22 mouse cellular contexts compared by ENCODE assay signal in genomic region chr10:81210154-81210553, GRCm38 (mm10). TPM values are rescaled to one million over a fixed set of nuclear protein-coding genes. Genes with fewer than 3 reads are reported as not detected.
DNase-seq lines count a peak whose midpoint lies in the region; ATAC-seq and TF ChIP-seq lines count a peak whose summit lies in the region.
"Had no signal": no experiment of that assay in that cellular context is flagged by ENCODE, and none has a peak within 500 bp of the region (broad histone marks: within the 10 kb centered on the region; RNA-seq: fewer than 3 reads in every experiment).

No protein-coding gene starts in this region.

- H3K4me3 ChIP-seq in forebrain, postnatal 0 days (ENCODE audit: low read depth, low read length), result no peak overlapping the region
- H3K4me3 ChIP-seq in forebrain, embryonic 10.5 days, result no peak overlapping the region
- H3K4me3 ChIP-seq in kidney, postnatal 0 days (replicated peaks; ENCODE audit: low read depth, low read length), result no peak overlapping the region
- no peak overlapping the region for H3K4me3 ChIP-seq in kidney, embryonic 14.5 days (ENCODE audit: low read length)
- no peak overlapping the region for H3K4me3 ChIP-seq in midbrain, embryonic 14.5 days (replicated peaks; ENCODE audit: low read depth, low read length)
- H3K4me3 ChIP-seq in midbrain, embryonic 15.5 days, result no peak overlapping the region
- H3K4me3 ChIP-seq in bone marrow, adult 2 months (replicated peaks; ENCODE audit: control insufficient read depth, low read depth, low read length), result no peak overlapping the region
- H3K4me3 ChIP-seq: forebrain, embryonic 15.5 days; heart, embryonic 15.5 days; hindbrain, embryonic 15.5 days; limb, embryonic 12.5 days had no signal

- no peak for TF ChIP-seq POLR2A in bone marrow, adult 2 months (IDR thresholded peaks at IDR 0.05; ENCODE audit: borderline replicate concordance, control insufficient read depth, low read depth, low read length)

- WGBS in forebrain, postnatal 0 days, result 97% methylated on average over 5 of the region's 5 CpGs
- WGBS in forebrain, embryonic 10.5 days, result 97% methylated on average over 5 of the region's 5 CpGs
- WGBS in kidney, postnatal 0 days, result over 99% methylated on average over 5 of the region's 5 CpGs
- WGBS in kidney, embryonic 14.5 days, result 96% methylated on average over 5 of the region's 5 CpGs
- WGBS in midbrain, embryonic 14.5 days, result 97% methylated on average over 5 of the region's 5 CpGs
- 98% methylated on average over 5 of the region's 5 CpGs for WGBS in midbrain, embryonic 15.5 days
- 89% methylated on average over 5 of the region's 5 CpGs for WGBS in bone marrow, adult 2 months

- no peaks in the 10 kb centered on the region for H3K4me1 ChIP-seq in forebrain, postnatal 0 days (ENCODE audit: insufficient read depth)
- no peaks in the 10 kb centered on the region for H3K4me1 ChIP-seq in forebrain, embryonic 10.5 days
- H3K4me1 ChIP-seq in kidney, postnatal 0 days (replicated peaks; ENCODE audit: insufficient read depth, low read length), result no peaks in the 10 kb centered on the region
- H3K4me1 ChIP-seq in kidney, embryonic 14.5 days (ENCODE audit: control insufficient read depth, insufficient read depth, low read length), result no peaks in the 10 kb centered on the region
- no peaks in the 10 kb centered on the region for H3K4me1 ChIP-seq in midbrain, embryonic 14.5 days (ENCODE audit: control insufficient read depth, insufficient read depth, low read length)
- no peaks in the 10 kb centered on the region for H3K4me1 ChIP-seq in midbrain, embryonic 15.5 days
- no peaks in the 10 kb centered on the region for H3K4me1 ChIP-seq in bone marrow, adult 2 months (ENCODE audit: control insufficient read depth, insufficient read depth, low read length)
- H3K4me1 ChIP-seq: forebrain, embryonic 15.5 days; heart, embryonic 15.5 days; hindbrain, embryonic 15.5 days; limb, embryonic 12.5 days had no signal

- no peak overlapping the region for H3K27ac ChIP-seq in forebrain, postnatal 0 days (ENCODE audit: low read depth, low read length)
- H3K27ac ChIP-seq in forebrain, embryonic 10.5 days, result no peak overlapping the region
- H3K27ac ChIP-seq in kidney, postnatal 0 days, result no peak overlapping the region
- no peak overlapping the region for H3K27ac ChIP-seq in kidney, embryonic 14.5 days (ENCODE audit: low read depth, low read length)
- H3K27ac ChIP-seq in midbrain, embryonic 14.5 days (replicated peaks; ENCODE audit: low read depth, low read length), result no peak overlapping the region
- no peak overlapping the region for H3K27ac ChIP-seq in midbrain, embryonic 15.5 days
- no peak overlapping the region for H3K27ac ChIP-seq in bone marrow, adult 2 months (ENCODE audit: control insufficient read depth, insufficient read depth, low read depth, low read length, poor library complexity)
- H3K27ac ChIP-seq: forebrain, embryonic 15.5 days; heart, embryonic 15.5 days; hindbrain, embryonic 15.5 days; limb, embryonic 12.5 days had no signal

- peaks cover 90% of the 10 kb centered on the region for H3K36me3 ChIP-seq in forebrain, postnatal 0 days (ENCODE audit: insufficient read depth)
- H3K36me3 ChIP-seq in forebrain, embryonic 10.5 days (replicated peaks), result peaks cover 38% of the 10 kb centered on the region
- no peaks in the 10 kb centered on the region for H3K36me3 ChIP-seq in kidney, postnatal 0 days (ENCODE audit: insufficient read depth, low read length)
- no peaks in the 10 kb centered on the region for H3K36me3 ChIP-seq in kidney, embryonic 14.5 days (ENCODE audit: control insufficient read depth, insufficient read depth, low read length)
- H3K36me3 ChIP-seq in midbrain, embryonic 14.5 days (ENCODE audit: control insufficient read depth, insufficient read depth, low read length), result peaks cover 93% of the 10 kb centered on the region
- H3K36me3 ChIP-seq in midbrain, embryonic 15.5 days (replicated peaks), result peaks cover 79% of the 10 kb centered on the region
- H3K36me3 ChIP-seq: heart, embryonic 15.5 days; limb, embryonic 12.5 days had no signal

- no peak overlapping the region for H3K4me2 ChIP-seq in forebrain, postnatal 0 days (ENCODE audit: low read depth)
- no peak overlapping the region for H3K4me2 ChIP-seq in kidney, postnatal 0 days (ENCODE audit: low read length)
- H3K4me2 ChIP-seq in kidney, embryonic 14.5 days (replicated peaks; ENCODE audit: low read depth, low read length), result no peak overlapping the region
- H3K4me2 ChIP-seq in midbrain, embryonic 14.5 days (ENCODE audit: low read length), result no peak overlapping the region
- H3K4me2 ChIP-seq in midbrain, embryonic 15.5 days, result no peak overlapping the region
- H3K4me2 ChIP-seq: forebrain, embryonic 15.5 days; heart, embryonic 15.5 days; hindbrain, embryonic 15.5 days; limb, embryonic 12.5 days; midbrain, embryonic 11.5 days had no signal

- no peaks in the 10 kb centered on the region for H3K27me3 ChIP-seq in forebrain, postnatal 0 days (ENCODE audit: insufficient read depth, low read length)
- H3K27me3 ChIP-seq in forebrain, embryonic 10.5 days (ENCODE audit: poor library complexity, severe bottlenecking), result no peaks in the 10 kb centered on the region
- H3K27me3 ChIP-seq in kidney, postnatal 0 days (ENCODE audit: insufficient read depth, low read length), result no peaks in the 10 kb centered on the region
- H3K27me3 ChIP-seq in kidney, embryonic 14.5 days (ENCODE audit: control insufficient read depth, insufficient read depth, low read length), result no peaks in the 10 kb centered on the region
- H3K27me3 ChIP-seq in midbrain, embryonic 14.5 days (ENCODE audit: control insufficient read depth, insufficient read depth, low read length), result no peaks in the 10 kb centered on the region
- no peaks in the 10 kb centered on the region for H3K27me3 ChIP-seq in midbrain, embryonic 15.5 days (replicated peaks)
- H3K27me3 ChIP-seq: forebrain, embryonic 15.5 days; heart, embryonic 15.5 days; hindbrain, embryonic 15.5 days had no signal

- TF ChIP-seq CTCF in forebrain, postnatal 0 days (IDR thresholded peaks at IDR 0.05; ENCODE audit: low read depth), result peak; percentile 54
- TF ChIP-seq CTCF in kidney, postnatal 0 days (IDR thresholded peaks at IDR 0.05; ENCODE audit: low read depth), result peak; percentile 40; the same call in 1 of the 2 replicates
- peak; percentile 28; the same call in 1 of the 2 replicates for TF ChIP-seq CTCF in bone marrow, adult 2 months (IDR thresholded peaks at IDR 0.05; ENCODE audit: control insufficient read depth, insufficient read depth, low read length)

- no peak for ATAC-seq in forebrain, postnatal 0 days
- no peak for ATAC-seq in kidney, postnatal 0 days (replicated peaks; ENCODE audit: low FRiP score, low read depth)
- no peak for ATAC-seq in kidney, embryonic 14.5 days (ENCODE audit: low FRiP score, low TSS enrichment)
- ATAC-seq in midbrain, embryonic 14.5 days (ENCODE audit: low FRiP score, low TSS enrichment), result no peak
- ATAC-seq in midbrain, embryonic 15.5 days (replicated peaks), result no peak
- ATAC-seq: activated CD4-positive, CD25-positive, alpha-beta regulatory T cell, adult 4 months; forebrain, embryonic 15.5 days had no signal

- DNase-seq in forebrain, postnatal 0 days, result no peak
- DNase-seq in forebrain, embryonic 10.5 days (ENCODE audit: extremely low spot score, low spot score), result no peak
- no peak for DNase-seq in kidney, postnatal 0 days (ENCODE audit: low spot score)
- DNase-seq in midbrain, embryonic 14.5 days, result peak; percentile 18
- DNase-seq in cerebellum, adult 9-11 months, result no peak
- DNase-seq: cerebellum, adult 11 months; gastrocnemius, postnatal 14 days; kidney, postnatal 10 days; layer of hippocampus, postnatal 36 days; thymus, adult 18-20 months had no signal

- 0 out of 2 replicates have a peak, but pooled peaks cover 8% of the 10 kb centered on the region for H3K9me3 ChIP-seq in forebrain, postnatal 0 days (ENCODE audit: low read length)
- peaks cover 14% of the 10 kb centered on the region; the same call in 1 of the 2 replicates for H3K9me3 ChIP-seq in forebrain, embryonic 10.5 days
- H3K9me3 ChIP-seq in kidney, postnatal 0 days (replicated peaks; ENCODE audit: low read length), result no peaks in the 10 kb centered on the region
- no peaks in the 10 kb centered on the region; the same call in 1 of the 2 replicates for H3K9me3 ChIP-seq in kidney, embryonic 14.5 days (ENCODE audit: control insufficient read depth, low read length)
- 0 out of 2 replicates have a peak, but pooled peaks cover 3% of the 10 kb centered on the region for H3K9me3 ChIP-seq in midbrain, embryonic 14.5 days (ENCODE audit: control insufficient read depth, low read length)
- H3K9me3 ChIP-seq in midbrain, embryonic 15.5 days, result no peaks in the 10 kb centered on the region
- H3K9me3 ChIP-seq: heart, embryonic 15.5 days; hindbrain, embryonic 15.5 days had no signal

- H3K9ac ChIP-seq in forebrain, postnatal 0 days, result no peak overlapping the region
- no peak overlapping the region for H3K9ac ChIP-seq in kidney, postnatal 0 days (ENCODE audit: low read depth, low read length)
- no peak overlapping the region for H3K9ac ChIP-seq in kidney, embryonic 14.5 days (ENCODE audit: low read depth, low read length)
- H3K9ac ChIP-seq in midbrain, embryonic 14.5 days (replicated peaks; ENCODE audit: low read length), result no peak overlapping the region
- H3K9ac ChIP-seq in midbrain, embryonic 15.5 days, result no peak overlapping the region
- H3K9ac ChIP-seq: forebrain, embryonic 15.5 days; heart, embryonic 15.5 days; hindbrain, embryonic 15.5 days; limb, embryonic 12.5 days had no signal

RNA-seq across cellular contexts. Expression of gene Nmrk2, which starts 8.3 kb away (rescaled TPM):
- total RNA-seq in forebrain, postnatal 0 days (2014; rRNA removed), result 0.08 TPM in 1 of 2 replicates, not detected in the other
- not detected in 2 replicates for polyA plus RNA-seq in forebrain, postnatal 0 days (2015; fragmentation: Nextera tagmentation; extraction: Ambion mirVana)
- polyA plus RNA-seq in forebrain, embryonic 10.5 days (2016; fragmentation: Nextera tagmentation; extraction: Ambion mirVana), result not detected in 2 replicates
- not detected in 2 replicates for polyA plus RNA-seq in kidney, postnatal 0 days (2015; fragmentation: Nextera tagmentation; extraction: Ambion mirVana)
- not detected in 2 replicates for polyA plus RNA-seq in kidney, embryonic 14.5 days (2014; fragmentation: Nextera tagmentation; extraction: Ambion mirVana)
- polyA plus RNA-seq in midbrain, embryonic 14.5 days (2014; fragmentation: Nextera tagmentation; extraction: Ambion mirVana), result not detected in 2 replicates
- 0.14 TPM in 1 of 2 replicates, not detected in the other for polyA plus RNA-seq in midbrain, embryonic 15.5 days (2015; fragmentation: Nextera tagmentation; extraction: Ambion mirVana)
- not detected in 2 replicates for polyA plus RNA-seq in bone marrow, adult 2 months (2011; ENCODE audit: insufficient read depth, insufficient read length, low replicate concordance, missing spikeins)
- polyA plus RNA-seq: hindbrain, embryonic 15.5 days; limb, embryonic 12.5 days; midbrain, embryonic 11.5 days had no signal

RNA-seq across cellular contexts. Expression of gene Atcay, which starts 20.5 kb away (rescaled TPM):
- 163 and 170 TPM in 2 replicates for total RNA-seq in forebrain, postnatal 0 days (2014; rRNA removed)
- 78.8 and 79.2 TPM in 2 replicates for polyA plus RNA-seq in forebrain, postnatal 0 days (2015; fragmentation: Nextera tagmentation; extraction: Ambion mirVana)
- 5.3 and 6.7 TPM in 2 replicates for polyA plus RNA-seq in forebrain, embryonic 10.5 days (2016; fragmentation: Nextera tagmentation; extraction: Ambion mirVana)
- polyA plus RNA-seq in kidney, postnatal 0 days (2015; fragmentation: Nextera tagmentation; extraction: Ambion mirVana), result 0.32 TPM in 1 of 2 replicates, not detected in the other
- polyA plus RNA-seq in kidney, embryonic 14.5 days (2014; fragmentation: Nextera tagmentation; extraction: Ambion mirVana), result 0.19 and 0.23 TPM in 2 replicates
- 82.4 and 118 TPM in 2 replicates for polyA plus RNA-seq in midbrain, embryonic 14.5 days (2014; fragmentation: Nextera tagmentation; extraction: Ambion mirVana)
- 95.3 and 96.7 TPM in 2 replicates for polyA plus RNA-seq in midbrain, embryonic 15.5 days (2015; fragmentation: Nextera tagmentation; extraction: Ambion mirVana)
- polyA plus RNA-seq in bone marrow, adult 2 months (2011; ENCODE audit: insufficient read depth, insufficient read length, low replicate concordance, missing spikeins), result not detected in 2 replicates

RNA-seq across cellular contexts. Expression of gene Zfr2, which starts 22.8 kb away (rescaled TPM):
- total RNA-seq in forebrain, postnatal 0 days (2014; rRNA removed), result 51.0 and 52.1 TPM in 2 replicates
- polyA plus RNA-seq in forebrain, postnatal 0 days (2015; fragmentation: Nextera tagmentation; extraction: Ambion mirVana), result 13.0 and 18.7 TPM in 2 replicates
- polyA plus RNA-seq in forebrain, embryonic 10.5 days (2016; fragmentation: Nextera tagmentation; extraction: Ambion mirVana), result 2.4 and 2.7 TPM in 2 replicates
- 3.1 and 4.6 TPM in 2 replicates for polyA plus RNA-seq in kidney, postnatal 0 days (2015; fragmentation: Nextera tagmentation; extraction: Ambion mirVana)
- 4.5 and 4.7 TPM in 2 replicates for polyA plus RNA-seq in kidney, embryonic 14.5 days (2014; fragmentation: Nextera tagmentation; extraction: Ambion mirVana)
- polyA plus RNA-seq in midbrain, embryonic 14.5 days (2014; fragmentation: Nextera tagmentation; extraction: Ambion mirVana), result 20.3 and 21.7 TPM in 2 replicates
- 35.4 and 37.2 TPM in 2 replicates for polyA plus RNA-seq in midbrain, embryonic 15.5 days (2015; fragmentation: Nextera tagmentation; extraction: Ambion mirVana)
- 0.32 and 2.5 TPM in 2 replicates for polyA plus RNA-seq in bone marrow, adult 2 months (2011; ENCODE audit: insufficient read depth, insufficient read length, low replicate concordance, missing spikeins)

RNA-seq across cellular contexts. Expression of gene 4930442H23Rik, which starts 26.5 kb away (rescaled TPM):
- not detected in 2 replicates for total RNA-seq in forebrain, postnatal 0 days (2014; rRNA removed)
- polyA plus RNA-seq in forebrain, postnatal 0 days (2015; fragmentation: Nextera tagmentation; extraction: Ambion mirVana), result 0.11 and 0.24 TPM in 2 replicates
- not detected in 2 replicates for polyA plus RNA-seq in forebrain, embryonic 10.5 days (2016; fragmentation: Nextera tagmentation; extraction: Ambion mirVana)
- polyA plus RNA-seq in kidney, postnatal 0 days (2015; fragmentation: Nextera tagmentation; extraction: Ambion mirVana), result not detected in 2 replicates
- not detected in 2 replicates for polyA plus RNA-seq in kidney, embryonic 14.5 days (2014; fragmentation: Nextera tagmentation; extraction: Ambion mirVana)
- polyA plus RNA-seq in midbrain, embryonic 14.5 days (2014; fragmentation: Nextera tagmentation; extraction: Ambion mirVana), result 0.23 TPM in 1 of 2 replicates, not detected in the other
- not detected in 2 replicates for polyA plus RNA-seq in midbrain, embryonic 15.5 days (2015; fragmentation: Nextera tagmentation; extraction: Ambion mirVana)
- not detected in 2 replicates for polyA plus RNA-seq in bone marrow, adult 2 months (2011; ENCODE audit: insufficient read depth, insufficient read length, low replicate concordance, missing spikeins)
- total RNA-seq: adrenal gland, postnatal 4 days; gastrocnemius, postnatal 14 days; layer of hippocampus, postnatal 36 days had no signal
- polyA plus RNA-seq: activated CD4-positive, CD25-positive, alpha-beta regulatory T cell, adult 4 months; heart, embryonic 15.5 days; limb, embryonic 12.5 days; lung, embryonic 16.5 days; midbrain, embryonic 11.5 days; neural tube, embryonic 11.5 days had no signal

RNA-seq across cellular contexts. Expression of gene Dapk3, which starts 27.3 kb away (rescaled TPM):
- 64.6 and 68.9 TPM in 2 replicates for total RNA-seq in forebrain, postnatal 0 days (2014; rRNA removed)
- polyA plus RNA-seq in forebrain, postnatal 0 days (2015; fragmentation: Nextera tagmentation; extraction: Ambion mirVana), result 58.1 TPM in 2 replicates
- 41.6 and 44.9 TPM in 2 replicates for polyA plus RNA-seq in forebrain, embryonic 10.5 days (2016; fragmentation: Nextera tagmentation; extraction: Ambion mirVana)
- polyA plus RNA-seq in kidney, postnatal 0 days (2015; fragmentation: Nextera tagmentation; extraction: Ambion mirVana), result 42.8 and 43.3 TPM in 2 replicates
- polyA plus RNA-seq in kidney, embryonic 14.5 days (2014; fragmentation: Nextera tagmentation; extraction: Ambion mirVana), result 45.7 and 58.0 TPM in 2 replicates
- 63.3 and 66.9 TPM in 2 replicates for polyA plus RNA-seq in midbrain, embryonic 14.5 days (2014; fragmentation: Nextera tagmentation; extraction: Ambion mirVana)
- 66.3 and 67.3 TPM in 2 replicates for polyA plus RNA-seq in midbrain, embryonic 15.5 days (2015; fragmentation: Nextera tagmentation; extraction: Ambion mirVana)
- polyA plus RNA-seq in bone marrow, adult 2 months (2011; ENCODE audit: insufficient read depth, insufficient read length, low replicate concordance, missing spikeins), result 7.2 and 23.2 TPM in 2 replicates

Comparison
In these comparisons a context has a peak if more than half of its experiments do, and no peak if none do; other contexts are left out.
1. RNA of gene Atcay, which starts 20.5 kb away (polyA plus RNA-seq): 95.3 to 96.7 TPM in midbrain, embryonic 15.5 days, 82.4 to 118 TPM in midbrain, embryonic 14.5 days and 78.8 to 79.2 TPM in forebrain, postnatal 0 days; 5.3 to 6.7 TPM in forebrain, embryonic 10.5 days, 0.32 TPM in kidney, postnatal 0 days, not detected in bone marrow, adult 2 months and 0.19 to 0.23 TPM in kidney, embryonic 14.5 days; every median in the first group is over 10 times any median in the second.
2. Peak in every context shown above with its lines, with median percentiles within 50 percentile points of each other: CTCF ChIP-seq.